Mouse (Mus musculus) cerebellum, adult 2 months (tissue): ENCODE measurements at regions not wholly inside any gene's neighbourhood (a gene's known extent, or its start where the extent isn't known, plus 50 kb on each side); places are given as distances from the start of the nearest gene placed in this dataset.

Experiments
- CTCF ChIP-seq: fragments of 200-500 bp; IDR thresholded peaks from 2 replicates; pipeline ENCODE4 v1.5.1; 2011; ENCODE audit warnings: low read depth, mild to moderate bottlenecking, control low read depth, low read length, moderate library complexity, borderline replicate concordance; ENCODE audit not compliant: insufficient read depth
- POLR2A ChIP-seq: fragments of 200-500 bp; IDR thresholded peaks from 2 replicates; pipeline ENCODE4 v1.6.1; 2011; ENCODE audit warnings: low read length, control low read depth, borderline replicate concordance; ENCODE audit not compliant: insufficient read depth

GRCm38 (mm10) chr5:53329591-53329990 is 62.7 kb downstream of the Smim20 start:
- TF ChIP-seq CTCF (no peak), POLR2A (no peak)
